Mouse (Mus musculus) ES-E14 (cell line): ENCODE data around the gene Gm28305. TPM values are rescaled to one million over a fixed set of nuclear protein-coding genes. Genes with fewer than 3 reads are reported as not detected.

Source experiments
- DNase-seq: peaks from one replicate; pipeline ENCODE4 v3.0.0-alpha.2; 2013; ENCODE audit warnings: low read depth, low spot score
- H3K27ac ChIP-seq: 2 replicates; pipeline ENCODE4 v1.5.1; 2012; ENCODE audit warnings: low read depth, mild to moderate bottlenecking, low read length, moderate library complexity, mixed read lengths; ENCODE audit not compliant: poor library complexity, insufficient read depth, severe bottlenecking
- H3K36me3 ChIP-seq: 2 replicates; pipeline ENCODE4 v1.6.1; 2012; ENCODE audit warnings: mild to moderate bottlenecking, low read length, moderate library complexity, mixed read lengths; ENCODE audit not compliant: control insufficient read depth, poor library complexity, insufficient read depth, severe bottlenecking
- H3K4me1 ChIP-seq, 2 experiments: fragments of 150-350 bp in 1 of 2; sonication (generic) in 1 of 2; 2 replicates each; pipeline ENCODE4 v1.6.1; 2012; ENCODE audit warnings: low read length in 2 of 2, mild to moderate bottlenecking in 1 of 2, mixed read lengths in 1 of 2; ENCODE audit not compliant: control insufficient read depth in 2 of 2, insufficient read depth in 2 of 2, poor library complexity in 1 of 2
- H3K4me3 ChIP-seq, 2 experiments: fragments of 150-350 bp in 1 of 2; sonication (generic) in 1 of 2; 2 replicates each; pipeline ENCODE4 v1.5.1; 2012; ENCODE audit warnings: low read length in 2 of 2, low read depth in 1 of 2, mild to moderate bottlenecking in 1 of 2, mixed read lengths in 1 of 2; ENCODE audit not compliant: insufficient read depth in 1 of 2, poor library complexity in 1 of 2, severe bottlenecking in 1 of 2
- H3K9ac ChIP-seq: 2 replicates; pipeline ENCODE4 v1.6.1; 2012; ENCODE audit warnings: low read depth, mild to moderate bottlenecking, low read length, mixed read lengths; ENCODE audit not compliant: poor library complexity, insufficient read depth, severe bottlenecking
- H3K9me3 ChIP-seq: fragments of 150-350 bp; sonication (generic); 2 replicates; pipeline ENCODE4 v1.6.1; 2012; ENCODE audit warnings: low read depth, mild to moderate bottlenecking, low read length; ENCODE audit not compliant: control insufficient read depth, insufficient read depth
- CHD2 ChIP-seq: IDR thresholded peaks from 2 replicates; pipeline ENCODE4 v1.6.1; 2014; ENCODE audit warnings: mild to moderate bottlenecking, low read depth, low read length, inconsistent platforms
- HCFC1 ChIP-seq: IDR thresholded peaks from 2 replicates; pipeline ENCODE4 v1.6.1; 2012; ENCODE audit warnings: low read length, inconsistent platforms, borderline replicate concordance; ENCODE audit not compliant: insufficient read depth
- MAFK ChIP-seq: IDR thresholded peaks from 2 replicates; pipeline ENCODE4 v1.6.1; 2014; ENCODE audit warnings: mild to moderate bottlenecking, low read depth, low read length, inconsistent platforms; ENCODE audit not compliant: insufficient read depth
- ZC3H11A ChIP-seq: IDR thresholded peaks from 2 replicates; pipeline ENCODE4 v1.6.1; 2012; ENCODE audit warnings: low read depth, mild to moderate bottlenecking, inconsistent platforms, low read length, borderline replicate concordance
- ZNF384 ChIP-seq: IDR thresholded peaks from 2 replicates; pipeline ENCODE4 v1.6.1; 2012; ENCODE audit warnings: low read depth, low read length, inconsistent platforms
- in situ Hi-C, 2 experiments: fragments of 600-800 bp; cut with MboI; formaldehyde crosslinking; loops; one replicate each; pipeline ENCODE4 v1.15.1; 2025; ENCODE audit warnings: low sequenced_read_pairs in 2 of 2, inconsistent platforms in 1 of 2; ENCODE audit not compliant: unreplicated experiment in 2 of 2
- total RNA-seq: library from RNA; depleted of rRNA; stranded (reverse); fragments of 300-350 nt; gene quantifications from 2 replicates; pipeline ENCODE4 v1.2.3, GENCODE M21; 2012; rRNA removed

The Gm28305 gene
- total RNA-seq, 1 experiment, result not detected

GRCm38 (mm10) chr9:104123101-104123500 is 82.6 kb downstream of the Gm28305 start:
- DNase-seq, result no peak
- H3K9me3 ChIP-seq, result no peaks in the 10 kb centered on the region
- H3K4me1 ChIP-seq, result peaks cover 0 to 7% of the 10 kb centered on the region in 2 experiments; a peak in 1 of 4 replicates
- in situ Hi-C loops, result no loop called here
- H3K36me3 ChIP-seq, result no peaks in the 10 kb centered on the region; the same call in 1 of the 2 replicates
- TF ChIP-seq MAFK, result no peak
- no peak for TF ChIP-seq CHD2
- TF ChIP-seq ZNF384, result no peak
- TF ChIP-seq ZC3H11A, result no peak
- TF ChIP-seq HCFC1, result no peak
- no peak overlapping the region for H3K9ac ChIP-seq
- no peak overlapping the region for H3K4me3 ChIP-seq
- H3K27ac ChIP-seq, result no peak overlapping the region

- H3K36me3 ChIP-seq, result no peaks in the 10 kb centered on the region; the same call in 1 of the 2 replicates
- H3K9me3 ChIP-seq, result no peaks in the 10 kb centered on the region
- TF ChIP-seq MAFK (no peak), ZC3H11A (no peak), CHD2 (no peak), ZNF384 (no peak), HCFC1 (no peak)
- in situ Hi-C loops, result no loop called here
- H3K9ac ChIP-seq, result no peak overlapping the region
- no peak overlapping the region for H3K4me3 ChIP-seq
- H3K27ac ChIP-seq, result no peak overlapping the region
- DNase-seq, result no peak
- H3K4me1 ChIP-seq, result peaks cover 0 to 7% of the 10 kb centered on the region in 2 experiments; a peak in 1 of 4 replicates
These were observed 83.2 kb downstream of the Gm28305 start for GRCm38 (mm10) chr9:104123622-104124021.

Other genes starting within 250 kb of the Gm28305 start
- gene Nphp3, start 38.1 kb upstream of the Gm28305 start, total RNA-seq, result 6.4 and 7.2 TPM in 2 replicates
- gene Uba5, start 22.5 kb downstream of the Gm28305 start, total RNA-seq, result 31.9 and 44.7 TPM in 2 replicates
- 20.2 and 22.4 TPM in 2 replicates for gene Acad11, start 22.7 kb downstream of the Gm28305 start, total RNA-seq
- gene Ackr4, start 86.3 kb downstream of the Gm28305 start, total RNA-seq, result 1.1 and 1.3 TPM in 2 replicates
- 72.3 and 98.1 TPM in 2 replicates for gene Dnajc13, start 222.3 kb downstream of the Gm28305 start, total RNA-seq